Mouse (Mus musculus): ENCODE data around the gene Zdhhc18. TPM values are rescaled to one million over a fixed set of nuclear protein-coding genes. Genes with fewer than 3 reads are reported as not detected.

Zdhhc18 gene
- polyA plus RNA-seq, 3 experiments from 2014 or later = 22.8 to 25.9 (median 23.1) TPM

DNA sequence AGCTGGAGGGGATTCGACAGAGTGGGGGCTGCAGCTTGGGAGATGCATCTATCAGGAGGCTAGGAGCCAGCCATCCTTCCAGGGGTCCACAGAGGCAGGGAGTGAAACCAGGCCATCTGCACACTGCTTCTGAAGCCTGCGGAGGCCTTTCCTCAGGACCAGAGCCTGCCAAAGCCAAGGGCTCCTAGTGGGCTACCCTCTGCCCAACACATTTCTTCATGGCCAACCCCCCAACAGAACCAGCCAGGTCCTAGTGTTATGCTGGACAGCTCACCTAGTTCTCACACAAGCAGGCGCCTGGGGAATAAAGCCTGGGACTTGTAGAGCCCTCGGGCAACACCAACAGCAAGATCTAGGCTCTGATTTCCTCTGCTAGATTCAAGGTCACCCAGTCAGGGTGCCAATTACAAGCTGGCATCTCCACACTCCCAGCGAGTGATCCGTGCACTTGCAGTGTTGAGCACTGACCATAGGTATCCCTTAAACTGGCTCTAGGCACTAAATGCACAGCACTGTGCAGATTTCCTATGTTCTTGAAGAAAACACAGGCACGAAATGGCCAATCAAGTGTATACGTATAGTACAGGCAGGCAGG, 19.5 kb downstream of the Zdhhc18 start:
- ATAC-seq = no peak

DNA sequence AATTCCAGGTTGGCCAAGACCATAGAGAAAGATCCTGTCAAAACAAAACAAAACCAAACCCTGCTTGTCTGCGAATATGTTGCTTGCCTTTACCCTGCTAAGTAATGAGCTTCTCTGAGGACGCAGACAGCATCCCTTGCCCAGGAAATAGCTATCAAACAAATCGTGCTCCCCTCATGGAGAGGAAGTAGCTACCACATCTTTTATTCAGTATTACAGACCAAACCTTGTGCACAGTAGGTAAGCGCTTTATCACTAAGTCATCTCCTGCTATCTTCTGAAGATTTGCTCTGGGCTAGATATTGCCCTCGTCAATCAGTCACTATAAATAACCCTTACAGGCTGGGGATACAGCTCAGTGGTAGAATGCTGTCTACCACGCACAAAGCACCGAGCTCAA, 20.8 kb downstream of the Zdhhc18 start:
- peak; percentile 43 for ATAC-seq

DNA sequence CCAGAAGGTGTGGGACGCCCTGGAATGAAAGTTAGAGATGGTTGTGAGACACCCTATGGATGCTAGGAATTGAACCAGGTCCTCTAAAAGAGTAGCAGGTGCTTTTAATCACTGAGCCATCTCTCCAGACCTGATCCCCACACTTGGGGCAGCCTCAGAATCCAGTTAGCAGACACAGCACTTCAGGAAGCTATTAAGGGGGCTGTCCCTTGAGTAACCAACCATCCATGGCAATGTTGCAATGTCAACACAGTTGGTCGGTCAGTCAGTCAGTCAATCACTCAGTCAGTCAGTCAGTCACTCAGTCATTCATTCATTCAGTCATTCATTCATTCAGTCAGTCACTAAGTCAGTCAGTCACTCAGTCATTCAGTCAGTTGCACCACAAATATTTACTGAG, 21.4 kb downstream of the Zdhhc18 start:
- no peak for ATAC-seq

DNA sequence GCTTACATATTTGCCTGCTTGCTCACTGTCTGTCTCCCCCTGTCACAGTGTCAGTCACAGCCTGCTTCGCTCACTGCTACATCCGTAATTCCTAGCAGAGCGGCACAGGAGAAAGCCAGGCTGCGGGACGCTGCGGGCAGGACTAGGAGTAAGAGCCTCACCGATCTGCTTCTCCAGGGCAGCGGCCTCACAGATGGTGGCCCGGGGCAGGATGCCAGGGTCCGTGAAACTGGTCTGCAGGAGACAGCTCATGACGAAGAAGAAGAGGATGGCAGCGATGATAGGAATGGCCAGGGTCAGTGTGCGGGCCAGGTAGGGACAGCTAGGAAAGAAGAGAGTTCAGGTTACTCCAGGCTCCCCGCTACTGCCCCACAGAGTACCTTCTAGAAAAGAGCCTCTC, 22.9 kb downstream of the Zdhhc18 start:
- ATAC-seq = no peak

DNA sequence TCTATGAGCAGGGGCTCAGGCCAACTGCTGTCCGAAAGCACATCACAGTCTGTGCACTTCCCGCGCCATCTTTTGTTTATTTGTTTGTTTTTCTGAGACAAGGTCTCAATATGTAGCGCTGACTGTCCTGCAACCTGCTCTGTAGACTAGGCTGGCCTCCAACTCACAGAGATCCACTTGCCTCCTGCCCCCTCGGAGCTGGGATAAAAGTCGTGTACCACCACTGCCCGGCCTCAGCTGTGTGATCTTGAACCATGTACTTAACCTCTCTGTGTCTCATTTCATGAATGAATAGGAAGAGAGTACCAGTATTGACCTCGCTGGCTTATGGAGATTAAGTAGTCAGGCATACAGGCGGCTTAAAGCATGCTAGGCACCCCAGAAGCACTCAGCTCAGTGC, 23.3 kb downstream of the Zdhhc18 start:
- no peak for ATAC-seq

DNA sequence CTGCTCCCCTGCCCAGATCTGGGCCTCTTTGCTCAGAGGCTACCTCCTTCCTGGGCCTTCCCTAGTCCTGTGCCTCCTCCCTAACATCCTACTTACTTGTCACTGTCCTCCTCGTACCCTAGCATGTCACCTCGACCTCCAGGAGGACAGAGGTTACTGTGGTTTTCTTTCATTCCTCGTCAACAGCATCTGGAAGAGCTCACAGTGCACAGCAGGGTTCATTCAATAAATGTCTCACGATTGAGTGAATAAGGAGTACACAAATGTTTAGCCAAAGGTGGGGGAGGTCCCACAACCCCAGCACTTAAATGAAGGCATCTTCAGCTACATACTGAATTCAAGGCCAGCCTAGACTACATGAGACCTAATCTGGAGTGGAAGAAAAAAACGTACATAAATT, 23.7 kb downstream of the Zdhhc18 start:
- no peak for ATAC-seq

DNA sequence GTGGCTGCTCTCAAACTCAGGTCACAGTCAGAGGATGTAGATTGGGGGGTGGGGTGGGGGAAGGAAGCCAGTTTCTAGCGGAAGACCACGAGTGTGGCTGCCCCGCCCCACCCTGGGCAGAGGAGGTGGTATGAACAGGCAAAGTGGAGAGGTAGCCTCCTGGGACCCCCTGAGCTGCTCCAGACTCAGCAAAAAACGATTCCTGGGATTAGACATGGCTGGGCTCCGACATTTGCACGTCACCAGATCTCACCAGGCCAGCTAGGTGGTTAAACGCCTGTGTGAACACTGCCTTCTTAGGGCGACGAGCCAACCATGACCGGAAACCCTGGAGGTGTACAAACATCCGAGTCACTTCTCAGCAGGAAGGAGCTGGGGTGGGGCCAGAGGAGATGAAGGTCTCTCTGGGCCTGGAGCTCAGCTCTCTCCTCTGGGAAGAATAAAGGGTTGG, 24.3 kb downstream of the Zdhhc18 start:
- ATAC-seq = peak; percentile 63

DNA sequence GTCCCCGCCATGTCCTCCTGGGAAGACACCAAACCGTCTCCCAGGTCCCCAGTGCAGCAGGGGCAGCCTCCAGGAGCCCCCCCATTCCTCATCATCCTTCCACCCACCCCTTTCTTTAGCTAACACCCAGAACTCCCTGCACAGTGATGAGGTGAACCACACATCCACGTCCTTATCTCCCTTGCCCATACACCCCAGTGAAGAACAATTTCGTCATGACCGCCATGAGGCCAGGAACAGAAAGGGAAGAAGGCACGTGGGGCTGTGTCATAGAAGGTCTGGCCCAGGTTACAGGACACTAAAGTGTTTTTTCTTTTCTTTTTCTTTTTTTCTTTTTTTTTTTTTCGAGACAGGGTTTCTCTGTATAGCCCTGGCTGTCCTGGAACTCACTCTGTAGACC, 25.1 kb downstream of the Zdhhc18 start:
- ATAC-seq = no peak

DNA sequence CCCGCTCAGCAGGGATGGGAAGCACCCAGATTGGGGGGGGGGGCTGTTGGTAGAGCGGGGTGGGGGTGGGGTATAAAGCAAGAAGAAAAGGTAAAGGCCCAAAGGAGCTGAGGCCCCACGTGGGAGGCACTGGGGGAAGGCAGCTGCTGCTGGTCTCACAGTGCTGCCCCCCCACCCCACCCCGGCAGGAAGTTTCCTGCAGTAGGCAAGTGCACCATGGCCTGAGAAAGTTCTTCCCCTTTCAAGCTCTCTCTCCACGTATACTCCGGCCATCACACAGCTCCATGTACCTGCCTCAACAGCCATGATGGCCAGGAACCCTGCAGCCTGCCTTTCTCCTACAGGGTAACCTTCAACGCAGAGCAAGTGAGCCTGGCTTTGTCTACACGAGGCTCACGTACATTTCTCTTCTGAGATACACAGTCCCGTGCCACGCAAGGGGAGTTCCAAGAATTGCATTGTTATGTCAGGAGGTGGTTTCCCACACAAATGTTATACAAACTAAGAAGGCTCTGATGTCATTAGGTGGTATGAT, 27.7 kb downstream of the Zdhhc18 start:
- ATAC-seq = peak; percentile 65

DNA sequence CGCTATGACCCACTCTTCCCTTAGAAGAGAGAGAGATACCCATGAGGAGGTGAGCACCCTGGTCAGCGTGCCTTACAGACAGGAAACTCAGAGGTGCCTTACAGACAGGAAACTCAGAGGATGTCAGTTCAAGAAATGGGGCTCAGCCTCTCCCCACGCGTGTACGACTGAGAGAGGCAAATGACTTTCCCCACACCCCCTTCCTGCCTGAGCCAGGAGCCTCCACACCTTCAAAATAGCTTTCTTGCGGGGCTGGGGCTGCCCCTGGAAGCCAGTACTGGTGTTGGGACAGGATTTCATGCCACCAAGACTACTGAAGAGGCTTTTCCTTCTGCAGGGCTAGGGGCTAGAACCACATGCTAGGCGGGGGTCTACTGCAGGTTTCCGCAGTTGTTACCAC, 29.3 kb downstream of the Zdhhc18 start:
- ATAC-seq = peak; percentile 65

DNA sequence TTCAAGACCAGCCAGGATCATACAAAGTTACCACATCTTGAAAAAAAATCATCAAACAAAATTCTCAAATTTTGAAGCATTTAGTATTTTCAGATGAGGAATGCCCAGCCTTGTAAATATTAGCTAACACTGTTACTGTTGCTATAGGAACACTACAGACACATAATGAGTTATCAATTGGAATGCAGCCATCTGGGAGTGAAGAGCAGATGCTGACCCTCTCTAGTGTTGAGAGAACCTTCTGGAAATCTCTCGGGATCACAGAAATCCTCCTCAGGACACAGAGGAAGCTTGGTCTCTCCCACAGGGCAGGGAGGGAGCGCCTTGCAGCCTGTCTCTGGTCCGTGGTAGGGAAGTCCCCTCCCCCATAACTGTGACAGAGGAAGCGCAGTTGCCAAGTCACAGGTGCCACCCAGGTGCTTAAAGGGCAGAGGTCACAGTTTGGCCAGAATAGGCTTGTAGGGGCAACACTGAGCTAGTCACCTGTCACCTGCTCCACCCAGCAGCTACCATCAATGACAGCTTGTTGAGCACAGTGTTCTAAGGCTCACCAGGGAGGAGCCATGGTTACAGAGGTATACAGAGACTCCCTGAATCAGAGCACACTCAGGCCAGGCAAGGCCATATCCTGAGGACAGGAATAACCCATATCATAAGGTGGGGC, 30.3 kb downstream of the Zdhhc18 start:
- no peak for ATAC-seq

DNA sequence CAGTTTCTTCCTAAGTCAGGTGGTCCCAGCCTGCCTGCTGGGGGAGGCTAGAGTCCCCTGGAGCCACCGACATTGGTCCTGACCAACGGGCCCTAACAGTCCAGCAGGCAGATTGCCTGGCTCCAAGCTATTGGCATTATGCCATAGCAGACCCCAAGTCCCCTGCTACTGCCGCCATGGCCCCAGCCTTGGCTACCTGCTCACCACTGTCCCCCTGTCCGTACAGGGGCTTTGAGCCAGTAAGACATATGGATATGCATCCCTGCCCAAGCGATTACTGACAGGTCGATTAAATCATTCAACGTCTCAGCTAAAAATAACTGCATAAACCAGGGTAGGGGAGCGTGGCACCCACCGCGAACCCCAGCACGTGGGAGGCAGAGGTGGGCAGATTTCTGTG, 32.0 kb downstream of the Zdhhc18 start:
- ATAC-seq = no peak

DNA sequence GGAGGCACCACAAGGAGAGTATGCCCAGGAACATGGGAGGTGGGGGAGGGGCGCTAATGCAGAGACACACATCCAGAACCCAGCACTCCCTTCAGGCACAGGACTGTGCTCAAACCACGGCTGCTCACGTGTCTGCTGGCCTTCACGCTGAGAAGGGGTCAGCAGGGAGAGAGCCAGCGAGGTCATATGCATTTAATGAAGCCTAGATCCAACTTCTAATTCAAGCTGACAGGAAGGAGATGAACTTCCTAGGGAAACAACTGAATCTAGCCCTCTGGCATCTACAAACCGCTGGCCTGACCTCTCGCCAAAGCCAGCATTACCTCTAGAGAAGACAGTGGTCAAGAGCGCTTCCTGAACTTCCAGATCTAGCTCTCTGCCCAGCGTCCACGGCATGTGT, 34.5 kb downstream of the Zdhhc18 start:
- no peak for ATAC-seq

DNA sequence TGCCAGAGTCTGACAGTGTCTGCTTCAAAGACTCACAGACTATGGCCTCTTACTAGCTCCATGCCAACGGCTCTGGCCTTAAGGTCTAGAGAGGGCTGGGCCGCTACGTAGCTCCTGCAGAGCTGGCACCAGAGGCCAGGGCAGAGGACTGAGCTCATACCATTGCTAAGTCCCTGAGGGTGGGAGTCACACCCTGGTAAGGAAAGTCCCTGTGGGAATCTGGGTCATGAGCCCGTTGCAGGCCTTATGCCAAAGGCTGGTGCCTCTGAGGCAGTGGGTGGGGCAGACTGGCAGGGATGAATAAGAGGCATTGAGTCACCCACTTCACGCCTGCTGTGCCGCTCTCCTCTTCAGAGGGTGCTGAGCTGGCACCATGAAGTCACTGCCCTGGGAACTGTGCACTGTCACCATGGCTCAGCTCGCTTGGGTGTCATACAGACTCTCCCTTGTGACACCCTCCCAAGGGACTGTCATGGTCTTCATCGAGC, 35.6 kb downstream of the Zdhhc18 start:
- ATAC-seq = no peak

DNA sequence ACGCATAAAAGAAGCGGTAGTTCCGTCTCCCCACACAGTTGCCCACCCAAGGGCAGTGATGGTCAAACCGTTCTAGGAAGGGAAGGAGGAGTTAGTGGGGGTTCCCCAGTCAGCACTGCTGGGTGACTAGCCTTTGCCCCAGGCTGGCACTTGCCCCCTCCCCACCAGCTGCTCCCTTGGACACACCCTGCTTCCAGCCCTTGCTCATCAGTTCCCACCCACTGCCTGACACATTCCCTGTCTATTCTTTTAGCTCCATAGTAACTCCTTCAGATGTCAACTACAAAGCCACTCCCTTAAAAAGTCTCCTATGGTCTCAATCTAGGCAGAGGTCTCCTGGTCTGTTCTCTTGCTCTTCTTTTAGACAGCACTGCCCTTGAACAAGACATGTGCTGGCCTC, 36.1 kb downstream of the Zdhhc18 start:
- ATAC-seq = no peak

DNA sequence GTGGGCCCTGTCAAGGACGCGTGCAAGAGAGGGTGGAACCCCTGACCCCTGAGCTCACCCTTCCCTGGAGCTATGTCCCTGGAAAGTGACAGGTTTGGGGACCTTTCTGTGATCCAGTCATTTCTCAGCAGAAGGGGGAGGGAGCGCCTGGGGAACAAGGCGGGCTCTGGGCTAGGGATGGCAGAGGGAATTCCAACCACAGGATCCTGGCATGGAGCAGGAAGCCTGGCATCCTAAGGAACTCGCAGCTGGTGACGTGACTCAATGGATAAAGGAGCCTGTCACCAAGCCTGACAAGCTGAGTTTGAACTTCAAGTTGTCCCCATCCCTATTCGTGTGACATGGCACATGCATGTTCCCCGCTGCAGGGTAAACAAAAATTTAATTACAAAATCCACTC, 36.9 kb downstream of the Zdhhc18 start:
- ATAC-seq = no peak

DNA sequence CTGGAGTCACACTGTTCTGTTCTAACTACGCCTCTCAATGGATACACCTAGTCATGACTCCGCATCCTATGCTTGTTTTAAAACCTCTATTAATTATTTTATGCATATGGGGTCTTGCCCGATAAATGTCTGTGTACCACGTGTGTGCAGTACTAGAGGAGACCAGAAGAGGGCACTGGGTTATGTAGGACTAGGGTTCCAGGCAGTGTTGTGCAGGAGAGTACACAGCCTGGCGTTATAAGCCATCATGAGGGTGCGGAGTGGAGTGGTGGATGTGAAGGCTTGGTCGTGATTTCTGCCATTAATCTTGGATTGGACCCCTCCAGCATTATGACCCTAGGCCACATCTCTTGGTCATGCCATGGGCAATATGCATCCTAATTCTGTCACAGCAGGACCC, 37.5 kb downstream of the Zdhhc18 start:
- no peak for ATAC-seq

DNA sequence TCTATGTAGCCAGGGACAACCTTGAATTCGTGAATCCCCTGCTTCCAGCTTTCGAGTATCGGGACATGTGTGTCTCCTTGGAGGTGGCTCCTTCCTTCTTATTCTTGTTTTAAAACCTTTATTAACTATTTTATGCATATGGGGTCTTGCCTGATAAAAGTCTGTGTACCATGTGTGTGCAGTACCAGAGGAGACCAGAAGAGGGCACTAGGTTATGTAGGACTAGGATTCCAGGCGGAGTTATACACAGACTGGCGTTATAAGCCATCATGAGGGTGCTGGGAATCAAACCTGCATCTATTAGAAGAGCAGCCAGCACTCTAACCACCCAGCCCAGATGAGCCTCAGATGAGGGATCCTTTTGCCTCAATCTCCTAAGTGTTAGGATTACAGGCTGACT, 38.1 kb downstream of the Zdhhc18 start:
- ATAC-seq = no peak

DNA sequence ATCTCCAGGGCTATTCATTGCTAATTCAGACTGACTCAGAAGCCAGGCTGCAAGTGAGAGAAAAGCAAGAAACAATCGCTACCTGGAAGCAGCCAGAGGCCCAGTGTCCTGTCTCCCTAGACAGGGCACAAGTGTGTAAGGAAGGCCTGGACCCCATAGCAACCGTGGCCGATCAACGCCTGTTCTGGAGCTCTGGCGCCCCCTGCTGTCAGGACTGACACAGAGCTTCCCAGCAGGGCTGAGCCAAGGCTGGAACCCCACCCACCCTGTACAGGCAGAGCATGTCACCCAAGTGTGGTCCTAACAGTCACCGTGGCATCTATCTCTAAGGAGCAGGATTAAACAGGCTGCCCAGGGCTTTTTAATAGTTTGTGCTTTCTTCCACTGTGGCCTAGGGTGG, 40.2 kb downstream of the Zdhhc18 start:
- peak; percentile 53 for ATAC-seq

DNA sequence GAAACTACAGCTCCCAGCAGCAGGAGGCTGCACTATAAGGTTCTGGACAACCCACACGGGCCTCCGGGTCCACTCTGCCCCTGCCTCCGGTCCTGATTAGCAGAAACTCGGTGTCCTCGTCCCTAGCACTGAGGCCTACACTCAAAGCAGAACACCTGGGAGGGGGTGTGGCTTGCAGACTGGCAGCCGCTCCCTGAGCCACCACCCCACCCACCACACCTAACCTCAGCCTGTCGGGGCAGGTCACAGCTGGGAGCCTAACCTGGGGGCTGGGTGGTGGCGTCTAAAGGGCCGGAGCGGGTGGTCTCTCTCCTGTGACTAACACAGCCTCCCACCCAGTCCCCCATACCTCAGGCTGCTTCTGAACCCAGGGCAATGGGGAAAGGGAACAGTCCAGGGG, 42.7 kb downstream of the Zdhhc18 start:
- no peak for ATAC-seq

DNA sequence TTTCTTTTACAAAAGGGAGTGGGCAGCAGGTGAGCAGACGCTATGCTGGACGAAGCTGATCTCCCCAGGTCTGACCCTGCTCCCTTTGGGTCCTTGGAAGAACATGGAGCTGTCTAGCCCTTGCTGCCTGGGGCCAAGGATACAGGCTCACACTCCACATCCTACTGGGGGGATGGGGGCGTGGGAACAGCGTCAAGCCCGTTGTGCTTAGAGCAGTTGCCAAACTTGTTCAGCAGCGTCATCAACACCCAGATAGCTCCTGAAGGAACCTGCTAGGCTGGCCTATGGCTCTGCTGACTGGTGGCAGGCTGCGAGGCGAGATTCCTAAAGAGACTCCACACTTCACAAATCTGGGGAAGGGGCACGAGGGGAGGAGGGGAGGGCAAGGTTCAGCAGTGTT, 44.6 kb downstream of the Zdhhc18 start:
- no peak for ATAC-seq

DNA sequence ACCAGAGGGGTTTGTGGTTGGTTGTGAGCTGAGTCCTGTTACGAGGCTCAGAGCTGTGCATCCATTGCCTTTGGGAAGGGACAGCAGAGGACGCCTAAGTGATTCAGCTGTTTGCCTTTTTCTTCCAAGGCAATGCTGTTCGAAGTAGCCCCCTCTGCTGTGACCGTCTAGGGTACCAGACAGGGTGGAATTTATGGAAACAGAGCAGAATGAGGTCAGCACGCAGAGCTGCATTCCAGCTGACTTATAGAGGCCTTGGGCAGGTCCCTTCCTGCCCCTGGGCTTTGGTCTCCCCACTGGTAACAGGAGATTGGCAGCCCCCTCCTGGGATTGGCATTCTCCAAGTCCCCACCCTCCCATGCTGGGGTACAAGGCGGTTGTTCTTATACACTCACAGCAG, 45.1 kb downstream of the Zdhhc18 start:
- ATAC-seq = no peak

DNA sequence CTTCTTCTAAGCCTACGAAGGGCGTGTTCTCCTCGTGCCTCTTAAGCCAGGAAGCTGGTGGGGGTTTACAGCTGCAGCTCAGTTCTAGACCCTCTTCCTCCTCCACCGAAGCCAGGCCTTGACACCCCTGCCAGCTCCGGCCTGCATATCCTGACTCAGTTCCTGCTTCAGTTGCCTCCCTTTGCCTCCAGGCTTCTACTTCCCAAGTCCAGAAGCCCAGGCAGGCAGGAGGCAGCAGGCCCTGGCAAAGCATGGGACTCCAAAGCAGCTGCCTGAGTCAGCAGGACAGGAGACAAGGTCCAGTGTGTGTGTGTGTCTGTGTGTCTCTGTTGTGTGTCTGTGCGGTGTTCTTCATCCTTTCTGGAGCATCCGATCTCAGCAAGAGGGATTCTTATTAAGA, 45.8 kb downstream of the Zdhhc18 start:
- ATAC-seq = no peak

DNA sequence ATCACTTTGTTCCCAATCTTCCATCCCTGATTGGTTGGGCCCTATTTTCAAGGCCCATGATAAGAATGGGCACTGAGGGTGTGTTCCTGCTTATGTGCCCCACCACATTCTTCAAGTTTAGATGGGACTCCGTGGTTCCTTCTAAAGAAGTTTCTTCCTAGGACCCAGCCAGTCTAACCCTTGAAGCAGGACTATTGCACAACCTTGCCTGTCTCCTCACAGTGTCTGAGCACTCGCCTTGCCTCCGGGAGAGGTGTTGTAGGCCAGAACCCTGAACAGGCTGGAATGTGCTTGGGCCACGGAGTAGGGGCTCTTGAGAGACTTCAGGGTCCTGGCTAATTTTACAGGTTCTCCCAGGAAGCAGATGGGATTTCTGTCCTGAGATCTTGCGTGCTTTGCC, 46.9 kb downstream of the Zdhhc18 start:
- ATAC-seq = no peak

Data from inflammation-experienced regulatory T-cells, adult 6 months (primary cell).